Mouse (Mus musculus) lung, adult 2 months (tissue): ENCODE data around the gene Paqr3.

Experiments
- CTCF ChIP-seq: fragments of 200-500 bp; IDR thresholded peaks from 2 replicates; pipeline ENCODE4 v1.5.1; 2011; ENCODE audit warnings: mild to moderate bottlenecking, low read length, control low read depth; ENCODE audit not compliant: insufficient read depth
- POLR2A ChIP-seq: fragments of 200-500 bp; IDR thresholded peaks from 2 replicates; pipeline ENCODE4 v1.6.1; 2011; ENCODE audit warnings: low read depth, mild to moderate bottlenecking, control low read depth, low read length, borderline replicate concordance; ENCODE audit errors: extremely low read depth

- TF ChIP-seq POLR2A: no peak
- no peak for TF ChIP-seq CTCF
Measured at GRCm38 (mm10) chr5:97088231-97088630, 23.2 kb downstream of the Paqr3 start.
